Mouse (Mus musculus): ENCODE results near the gene Foxp1.

DNA sequence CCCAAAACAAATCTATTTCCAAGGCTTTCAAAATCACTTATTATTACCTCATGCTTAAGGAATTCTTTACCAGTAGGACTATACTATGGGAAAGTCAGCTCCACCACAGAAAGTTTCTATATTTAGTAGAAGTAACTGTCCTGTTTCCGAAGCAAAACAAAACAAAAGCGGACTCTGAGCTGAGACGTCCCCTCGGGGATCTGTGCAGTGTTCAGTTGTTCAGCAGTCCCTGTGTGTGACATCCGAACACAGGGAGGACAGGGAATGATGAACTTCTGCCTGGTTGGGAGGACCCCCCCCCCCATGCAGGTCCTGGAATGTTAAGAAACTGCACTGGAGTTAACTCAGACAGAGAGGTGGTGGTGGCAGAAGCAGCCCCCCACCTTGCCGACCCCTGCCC is 10.7 kb downstream of the Foxp1 start:
- no peak for TF ChIP-seq EP300 (IDR thresholded peaks at IDR 0.05; ENCODE audit: low read depth)
- TF ChIP-seq CTCF (IDR thresholded peaks at IDR 0.05; ENCODE audit: low read depth): no peak
